In the genomic region with DNA sequence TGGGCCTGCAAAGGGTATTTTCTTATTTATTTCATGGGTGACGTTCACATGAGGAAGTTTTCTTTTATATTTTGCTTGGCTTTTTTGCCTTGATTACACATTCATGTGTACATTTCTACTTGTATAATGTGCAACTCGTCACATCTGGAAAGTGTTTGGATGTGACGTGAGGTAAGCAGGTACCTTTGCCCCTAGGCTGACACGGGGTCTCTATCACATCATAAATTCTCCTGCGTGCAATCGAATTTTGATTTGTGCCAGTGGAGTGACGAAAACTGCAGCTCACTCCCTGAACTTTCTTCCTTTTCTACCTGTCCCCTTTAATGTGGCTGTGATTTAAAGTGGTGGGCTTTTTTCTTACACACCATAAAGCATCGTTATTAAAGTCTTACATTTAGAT, we compare ENCODE assay signal across 11 mouse cellular contexts. TPM values are rescaled to one million over a fixed set of nuclear protein-coding genes. Genes with fewer than 3 reads are reported as not detected.
DNase-seq lines count a peak whose midpoint lies in the region; ATAC-seq lines count a peak whose summit lies in the region.
"Had no signal": no experiment of that assay in that cellular context is flagged by ENCODE, and none has a peak within 500 bp of the region (broad histone marks: within the 10 kb centered on the region; RNA-seq: fewer than 3 reads in every experiment).

No protein-coding gene starts in this region.

- H3K4me1 ChIP-seq in limb, embryonic 12.5 days (replicated peaks) = peaks cover 60% of the 10 kb centered on the region
- 0 out of 2 replicates have a peak, but pooled peaks cover 2% of the 10 kb centered on the region for H3K4me1 ChIP-seq in intestine, embryonic 15.5 days (replicated peaks)

- no peaks in the 10 kb centered on the region for H3K9me3 ChIP-seq in limb, embryonic 12.5 days
- H3K9me3 ChIP-seq in intestine, embryonic 15.5 days = no peaks in the 10 kb centered on the region
- H3K9me3 ChIP-seq: embryonic facial prominence, embryonic 13.5 days; forebrain, embryonic 12.5 days; heart, embryonic 13.5 days; hindbrain, embryonic 12.5 days had no signal

- H3K27ac ChIP-seq in limb, embryonic 12.5 days = peak overlapping the region; percentile 76
- no peak overlapping the region for H3K27ac ChIP-seq in intestine, embryonic 15.5 days
- H3K27ac ChIP-seq: embryonic facial prominence, embryonic 13.5 days; forebrain, embryonic 12.5 days; heart, embryonic 13.5 days; hindbrain, embryonic 12.5 days had no signal

- H3K36me3 ChIP-seq in limb, embryonic 12.5 days = no peaks in the 10 kb centered on the region
- H3K36me3 ChIP-seq in intestine, embryonic 15.5 days = no peaks in the 10 kb centered on the region
- H3K36me3 ChIP-seq: embryonic facial prominence, embryonic 13.5 days; forebrain, embryonic 12.5 days; heart, embryonic 13.5 days; hindbrain, embryonic 12.5 days had no signal

- ATAC-seq in limb, embryonic 12.5 days (ENCODE audit: insufficient number of reproducible peaks, insufficient read depth, low FRiP score, low TSS enrichment, low read depth) = no peak; the same call in 1 of the 2 replicates
- no peak for ATAC-seq in intestine, embryonic 15.5 days

- H3K9ac ChIP-seq in limb, embryonic 12.5 days (replicated peaks) = no peak overlapping the region
- no peak overlapping the region for H3K9ac ChIP-seq in intestine, embryonic 15.5 days
- H3K9ac ChIP-seq: embryonic facial prominence, embryonic 13.5 days; forebrain, embryonic 12.5 days; heart, embryonic 13.5 days; hindbrain, embryonic 12.5 days had no signal

- peak; percentile 75 for DNase-seq in embryo, embryonic 11 days
- peak; percentile 98 for DNase-seq in forelimb bud, embryonic 11.5 days (ENCODE audit: low read depth, low spot score)
- DNase-seq in cerebellum, adult 9-10 months = no peak
- no peak for DNase-seq in thymus, postnatal 36 days
- DNase-seq: cerebellum, adult 8-10 months had no signal

- no peak overlapping the region for H3K4me3 ChIP-seq in limb, embryonic 12.5 days (replicated peaks)
- no peak overlapping the region for H3K4me3 ChIP-seq in intestine, embryonic 15.5 days (replicated peaks)
- H3K4me3 ChIP-seq: embryonic facial prominence, embryonic 13.5 days; forebrain, embryonic 12.5 days; heart, embryonic 13.5 days; hindbrain, embryonic 12.5 days had no signal

- H3K27me3 ChIP-seq in limb, embryonic 12.5 days = no peaks in the 10 kb centered on the region
- H3K27me3 ChIP-seq in intestine, embryonic 15.5 days (replicated peaks) = no peaks in the 10 kb centered on the region
- H3K27me3 ChIP-seq: embryonic facial prominence, embryonic 13.5 days; forebrain, embryonic 12.5 days; heart, embryonic 13.5 days; hindbrain, embryonic 12.5 days had no signal

- 8% methylated on average over 8 of the region's 8 CpGs for WGBS in limb, embryonic 12.5 days
- WGBS in intestine, embryonic 15.5 days = 64% methylated on average over 8 of the region's 8 CpGs

- peak overlapping the region; percentile 37; the same call in 1 of the 2 replicates for H3K4me2 ChIP-seq in limb, embryonic 12.5 days
- H3K4me2 ChIP-seq in intestine, embryonic 15.5 days (replicated peaks) = no peak overlapping the region
- H3K4me2 ChIP-seq: forebrain, embryonic 12.5 days; hindbrain, embryonic 12.5 days had no signal

RNA-seq across cellular contexts. Expression of gene Casd1, which starts 43.6 kb away (rescaled TPM):
- polyA plus RNA-seq in limb, embryonic 12.5 days (2016; fragmentation: Nextera tagmentation; extraction: Ambion mirVana) = 51.6 and 53.1 TPM in 2 replicates
- polyA plus RNA-seq in intestine, embryonic 15.5 days (2015; fragmentation: Nextera tagmentation; extraction: Ambion mirVana) = 20.3 and 22.7 TPM in 2 replicates

RNA-seq across cellular contexts. Expression of gene Col1a2, which starts 52.5 kb away (rescaled TPM):
- 448 and 471 TPM in 2 replicates for polyA plus RNA-seq in limb, embryonic 12.5 days (2016; fragmentation: Nextera tagmentation; extraction: Ambion mirVana)
- 472 and 528 TPM in 2 replicates for polyA plus RNA-seq in intestine, embryonic 15.5 days (2015; fragmentation: Nextera tagmentation; extraction: Ambion mirVana)

Comparison
In these comparisons a context has a peak if more than half of its experiments do, and no peak if none do; other contexts are left out.
1. DNase-seq: peak in embryo, embryonic 11 days (single experiment) and forelimb bud, embryonic 11.5 days (single experiment); none in cerebellum, adult 9-10 months (single experiment) and thymus, postnatal 36 days (0 of 2).